Mouse (Mus musculus): Measurements from ENCODE around the gene Trim16.
A peak's percentile ranks its signal among the peaks of the same experiment; 100 is the strongest.

Trim16 gene

DNA sequence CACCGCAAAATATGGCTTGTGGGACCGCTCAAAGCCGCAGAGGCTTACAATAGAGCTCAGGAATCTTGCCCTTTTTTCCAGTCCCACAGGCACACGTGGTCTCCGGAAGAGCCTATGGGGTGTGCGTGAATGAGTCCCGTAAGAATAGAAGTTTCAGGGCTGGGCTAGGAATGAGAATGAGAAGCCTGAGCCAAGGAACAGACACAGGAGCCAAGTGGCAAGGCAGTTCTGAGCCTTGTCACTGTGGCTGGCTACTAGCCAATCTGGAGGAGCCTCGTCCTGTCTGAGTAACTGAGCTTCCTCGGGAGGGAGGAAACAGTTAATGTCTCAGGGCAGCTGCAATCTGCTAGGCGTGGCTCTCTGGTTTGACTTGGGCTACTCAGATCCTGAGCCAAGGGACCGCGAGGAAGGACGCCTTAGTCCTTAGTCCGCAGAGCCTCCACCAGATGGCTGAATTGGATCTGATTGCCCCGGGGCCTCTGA is at the start of gene Trim16:
Trim16 (plus strand) TSS at position 173 of the 483 bp plus-strand sequence.
- DNase-seq (ENCODE audit: low spot score in 2 of 2): peak; percentile 10 to 14

DNA sequence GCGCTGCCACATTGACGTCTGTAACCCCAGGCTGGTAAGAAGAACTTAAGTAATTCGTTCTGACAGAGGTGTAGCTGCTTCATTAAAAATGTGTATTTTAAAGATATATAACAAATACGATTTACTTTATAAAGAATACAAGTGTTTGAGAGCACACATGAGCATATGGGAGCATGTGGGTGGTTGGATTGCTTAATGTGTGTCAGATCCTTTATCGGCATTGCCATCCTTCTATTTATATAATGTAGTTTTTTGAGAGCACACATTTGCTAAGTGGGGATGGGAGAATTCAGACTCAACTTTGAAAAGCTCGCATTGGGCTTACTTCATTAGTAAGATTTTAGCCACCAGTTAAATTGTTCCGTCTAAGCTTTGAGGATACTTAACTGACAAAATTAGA is 43.5 kb upstream of the Trim16 start:
- DNase-seq (ENCODE audit: low spot score in 2 of 2): no peak

DNA sequence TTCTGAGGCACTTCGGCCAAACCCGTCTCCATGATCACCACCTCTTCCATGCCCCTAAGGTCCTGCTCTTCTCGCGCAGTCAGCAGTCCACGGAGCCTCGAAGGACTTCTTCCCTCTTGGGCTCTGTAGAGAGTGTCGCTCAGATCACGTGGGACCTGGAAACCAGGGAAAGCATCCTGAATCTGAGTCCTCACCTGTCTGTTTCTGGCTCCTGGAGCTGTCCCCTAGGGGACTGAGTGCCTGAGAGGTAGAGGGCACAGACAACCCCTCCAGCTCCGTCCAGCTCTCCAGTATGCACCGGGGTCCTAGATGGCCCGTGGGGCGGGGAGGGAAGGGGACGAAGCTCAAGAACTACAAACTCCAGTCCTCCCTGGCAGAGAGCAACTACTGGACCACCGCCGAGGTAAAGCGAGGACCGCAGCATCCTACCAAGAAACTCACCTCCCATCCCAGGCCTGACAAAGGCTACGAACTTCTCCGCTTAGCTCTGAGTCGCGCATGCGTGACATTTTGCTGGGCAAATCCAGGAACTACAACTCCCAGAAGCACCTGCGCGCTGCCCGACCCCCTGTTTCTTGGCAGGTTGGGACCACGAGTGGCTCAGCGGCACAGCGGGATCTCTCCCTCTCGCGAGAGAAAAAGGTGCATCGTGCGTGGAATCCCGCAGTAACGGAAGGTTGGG is 31.0 kb upstream of the Trim16 start, which contains the start of gene Zfp286:
Zfp286 (minus strand) TSS at position 528 of the 682 bp plus-strand sequence.
- peak; percentile 88 for DNase-seq (ENCODE audit: low spot score in 2 of 2)

DNA sequence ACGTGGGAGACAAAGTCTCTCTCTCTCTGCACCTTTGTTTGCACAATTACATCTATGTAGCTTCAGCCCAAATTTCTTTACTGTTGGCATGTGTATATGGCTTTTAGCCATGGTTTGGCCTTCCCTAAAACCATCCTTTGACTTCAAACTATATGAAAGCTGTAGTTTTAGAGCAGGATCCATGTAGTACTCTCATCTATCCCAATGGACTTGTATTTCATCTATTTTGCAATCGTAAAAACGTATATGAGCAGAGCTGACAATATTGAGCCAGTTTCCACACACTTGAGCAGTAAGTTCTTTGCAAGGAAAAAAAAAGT is 30.5 kb upstream of the Trim16 start:
- DNase-seq (ENCODE audit: low spot score in 2 of 2): no peak

DNA sequence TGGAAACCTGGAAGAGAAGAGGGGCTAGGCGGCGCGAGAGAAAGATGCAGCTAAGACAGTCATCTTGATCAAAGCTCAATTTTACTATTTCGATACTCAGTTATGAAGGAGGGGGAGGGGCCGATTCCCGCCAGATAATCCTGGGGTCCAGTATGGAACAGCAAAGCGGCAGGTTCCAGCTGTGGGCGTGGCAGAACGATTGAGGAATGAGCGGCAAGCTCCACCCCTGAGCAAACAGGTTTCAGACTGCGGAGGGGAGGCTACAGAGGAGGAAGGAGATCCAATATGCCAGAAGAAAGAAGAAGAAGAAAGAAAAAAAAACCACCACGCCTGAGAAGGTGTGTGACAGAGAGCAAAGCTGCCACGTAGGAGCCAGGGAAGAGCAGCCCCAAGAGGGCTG is 15.9 kb upstream of the Trim16 start:
- DNase-seq (ENCODE audit: low spot score in 2 of 2): no peak

DNA sequence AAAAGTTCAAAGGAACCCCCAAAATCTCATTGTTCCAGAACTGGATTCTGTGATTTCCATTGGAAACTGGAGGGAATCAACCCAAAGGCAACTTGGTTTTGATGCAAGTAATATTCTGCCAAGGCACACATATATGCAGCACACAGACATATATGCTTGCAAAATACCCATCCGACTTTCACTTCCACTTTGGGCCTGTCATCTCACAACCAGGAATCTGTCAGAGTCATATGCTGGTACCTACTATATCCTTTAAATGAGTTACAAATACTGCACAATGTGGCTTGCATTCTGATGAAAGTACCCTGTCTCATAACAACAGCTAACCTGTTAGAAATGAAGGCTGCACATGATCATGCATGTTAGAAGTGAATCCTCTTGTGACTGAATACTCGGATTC is 12.1 kb upstream of the Trim16 start:
- DNase-seq (ENCODE audit: low spot score in 2 of 2): no peak

DNA sequence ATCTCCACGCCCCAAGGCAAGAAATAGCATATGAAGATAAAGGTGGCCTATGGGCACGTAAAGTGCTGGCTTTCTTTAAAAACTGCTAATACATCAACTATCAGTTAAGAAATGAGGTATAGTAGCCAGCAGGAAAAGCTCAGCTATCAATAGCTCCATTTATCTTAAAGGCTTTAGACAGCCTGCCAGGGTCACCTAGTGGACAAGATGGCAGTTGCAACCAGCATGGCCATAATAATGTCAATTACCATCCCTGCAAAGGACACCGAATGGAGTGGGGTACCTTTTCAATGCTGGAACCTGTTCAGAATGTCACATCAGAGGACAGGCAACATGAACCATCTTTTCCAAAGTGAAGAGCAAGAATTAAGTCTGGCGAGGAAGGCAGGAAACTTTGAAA is 10.8 kb upstream of the Trim16 start:
- no peak for DNase-seq (ENCODE audit: low spot score in 2 of 2)

DNA sequence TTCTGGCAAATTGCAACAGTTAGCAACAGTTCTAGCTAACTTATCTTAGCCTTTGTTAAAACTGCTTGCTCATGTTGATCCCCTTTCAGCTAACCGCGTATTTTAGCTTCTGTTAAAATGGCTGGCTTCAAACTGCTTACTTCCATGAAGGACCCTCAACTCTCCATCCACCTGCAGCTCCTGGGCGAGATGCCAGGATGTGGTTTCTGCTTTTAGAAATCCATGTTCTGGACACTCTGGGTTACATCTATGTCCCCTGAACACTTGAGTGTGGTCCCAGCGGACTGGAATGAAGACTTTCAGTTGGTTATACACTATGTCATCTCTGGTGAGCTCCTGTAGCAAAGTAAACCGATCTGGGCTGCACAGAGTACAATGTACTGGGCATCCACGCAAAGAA is 7.8 kb upstream of the Trim16 start:
- no peak for DNase-seq (ENCODE audit: low spot score in 2 of 2)

DNA sequence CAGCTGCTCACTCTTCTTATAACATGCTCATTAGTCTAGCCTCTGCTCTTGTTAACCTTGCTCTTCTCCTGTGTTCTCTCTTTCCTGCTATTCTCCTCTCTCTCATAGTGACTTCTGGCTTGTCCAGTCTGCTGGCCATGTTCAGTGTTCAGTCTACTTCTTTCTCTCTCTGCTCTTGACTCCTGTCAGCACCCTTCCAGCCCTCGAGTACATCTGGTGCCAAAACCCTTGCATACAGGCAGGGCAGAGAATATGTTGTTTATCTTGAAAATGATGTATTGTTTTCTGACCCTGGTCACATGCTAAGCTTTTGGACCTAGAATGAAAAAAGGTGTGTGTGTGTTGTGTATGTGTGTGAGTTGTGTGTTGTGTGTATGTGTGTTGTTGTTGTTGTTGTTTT is 6.5 kb upstream of the Trim16 start:
- no peak for DNase-seq (ENCODE audit: low spot score in 2 of 2)

DNA sequence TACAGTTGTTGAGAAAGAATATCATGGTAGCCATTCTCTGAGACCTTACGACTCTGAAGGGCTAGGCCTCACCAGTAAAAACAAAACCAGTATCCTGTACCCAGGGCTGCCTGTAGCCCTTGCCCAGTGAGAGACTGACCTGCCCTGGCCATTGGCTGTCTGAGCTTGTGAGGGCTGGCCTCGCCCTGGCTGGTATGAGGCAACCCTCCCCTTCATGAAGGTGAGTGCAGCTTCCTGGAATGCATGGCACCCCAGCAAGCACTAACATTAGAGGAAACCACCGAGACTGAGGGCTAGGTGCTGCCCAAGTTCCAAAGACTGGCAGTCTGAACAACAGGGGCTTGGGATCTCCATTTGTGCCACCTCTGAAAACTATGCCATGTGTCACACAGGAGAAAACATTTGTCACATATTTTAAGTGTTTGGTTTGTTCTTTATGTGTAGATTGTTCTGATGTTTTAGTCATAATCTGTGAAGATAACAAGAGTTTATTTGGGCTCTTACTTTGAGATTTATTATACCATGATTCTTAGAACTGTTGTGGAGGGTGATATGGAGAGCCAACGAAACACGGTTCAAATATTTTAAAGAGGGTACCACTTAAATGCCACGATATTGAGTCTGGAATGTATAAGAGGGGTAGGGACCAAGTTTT is 5.9 kb upstream of the Trim16 start:
- DNase-seq (ENCODE audit: low spot score in 2 of 2): no peak

DNA sequence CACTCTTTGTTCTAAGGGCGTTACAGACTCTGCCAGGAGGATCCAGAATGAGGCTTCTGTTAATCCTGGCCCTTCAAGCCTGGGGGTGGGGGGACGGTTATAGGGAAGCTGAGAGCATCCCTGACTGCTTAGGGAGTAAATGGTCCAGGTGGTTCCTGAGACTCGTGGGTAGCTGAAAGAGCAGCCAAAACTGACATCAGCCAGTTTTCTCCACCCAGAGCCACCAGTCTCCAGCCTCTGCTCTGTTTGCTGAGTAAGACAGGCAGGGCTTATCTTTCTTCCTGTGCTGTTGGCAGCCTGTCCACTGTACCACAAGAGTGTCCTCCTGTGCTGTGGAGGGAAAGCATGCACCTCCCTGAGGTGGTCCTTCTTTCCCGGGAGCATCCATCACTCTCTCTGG is 5.4 kb upstream of the Trim16 start:
- DNase-seq (ENCODE audit: low spot score in 2 of 2): no peak

DNA sequence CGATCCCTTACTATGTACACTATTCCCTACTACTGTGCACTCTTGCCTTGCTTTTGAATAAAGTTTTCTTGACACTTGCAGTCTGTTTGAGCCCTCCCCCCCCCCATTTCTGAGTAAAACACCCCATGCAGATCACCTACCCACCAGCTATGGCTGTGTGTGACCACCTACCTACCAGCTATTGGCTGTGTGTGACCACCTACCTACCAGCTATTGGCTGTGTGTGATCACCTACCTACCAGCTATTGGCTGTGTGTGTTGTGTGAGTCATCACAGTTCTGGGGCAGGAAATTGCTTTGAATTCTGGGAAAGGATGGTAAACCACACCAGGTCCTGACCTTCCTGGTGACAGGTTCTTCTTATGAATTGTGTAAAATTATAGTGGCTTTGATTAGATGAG is 4.6 kb upstream of the Trim16 start:
- no peak for DNase-seq (ENCODE audit: low spot score in 2 of 2)

DNA sequence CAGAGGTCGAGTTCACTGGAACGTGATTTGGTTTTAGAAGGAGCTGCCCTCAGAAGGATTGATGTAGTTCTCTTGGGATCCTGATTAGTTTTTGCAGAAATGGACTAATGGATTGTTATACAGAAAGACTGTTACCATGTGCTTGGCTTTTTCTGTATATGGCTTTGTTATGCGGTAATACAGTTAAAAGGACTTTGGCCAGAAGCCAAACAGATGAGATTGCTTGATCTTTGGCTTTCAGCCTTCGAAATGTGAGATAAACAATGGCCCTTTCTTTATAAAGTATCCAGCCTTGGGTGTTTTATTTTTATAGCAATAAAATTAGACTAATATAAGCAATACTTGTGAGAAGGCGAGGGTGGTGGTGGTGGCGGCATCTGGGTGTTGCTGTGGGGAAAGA is 3.4 kb upstream of the Trim16 start:
- no peak for DNase-seq (ENCODE audit: low spot score in 2 of 2)

DNA sequence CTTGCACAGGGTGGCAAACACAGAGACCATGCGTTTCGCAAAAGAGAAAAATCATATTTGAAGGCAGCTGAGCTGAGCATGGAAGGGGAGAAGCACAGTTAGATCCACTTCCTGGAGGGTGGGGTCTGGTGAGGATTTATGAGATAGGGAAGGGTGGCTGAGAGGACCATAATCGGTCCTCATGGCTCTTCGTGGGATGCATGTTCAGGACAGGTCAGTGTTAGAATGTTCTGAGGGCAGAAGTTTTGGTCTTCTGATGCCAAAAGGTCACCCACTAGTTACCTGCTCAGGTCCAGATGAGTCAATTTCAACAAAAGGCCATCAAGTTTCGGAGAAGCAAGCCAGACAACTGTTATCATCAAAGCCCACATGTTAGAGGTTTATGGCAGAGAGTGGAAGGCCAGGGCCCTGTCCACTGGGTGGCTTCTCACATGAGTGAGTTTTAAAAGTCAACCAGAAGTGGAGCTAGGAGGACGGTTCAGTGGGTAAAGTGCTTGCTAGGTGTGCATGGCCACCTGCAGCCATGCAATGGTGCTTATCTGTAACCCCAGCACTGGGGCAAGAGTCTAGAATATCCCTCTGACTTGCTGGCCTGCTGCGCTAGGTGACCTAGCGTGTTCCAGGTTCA is 858 bp upstream of the Trim16 start:
- DNase-seq (ENCODE audit: low spot score in 2 of 2): no peak

DNA sequence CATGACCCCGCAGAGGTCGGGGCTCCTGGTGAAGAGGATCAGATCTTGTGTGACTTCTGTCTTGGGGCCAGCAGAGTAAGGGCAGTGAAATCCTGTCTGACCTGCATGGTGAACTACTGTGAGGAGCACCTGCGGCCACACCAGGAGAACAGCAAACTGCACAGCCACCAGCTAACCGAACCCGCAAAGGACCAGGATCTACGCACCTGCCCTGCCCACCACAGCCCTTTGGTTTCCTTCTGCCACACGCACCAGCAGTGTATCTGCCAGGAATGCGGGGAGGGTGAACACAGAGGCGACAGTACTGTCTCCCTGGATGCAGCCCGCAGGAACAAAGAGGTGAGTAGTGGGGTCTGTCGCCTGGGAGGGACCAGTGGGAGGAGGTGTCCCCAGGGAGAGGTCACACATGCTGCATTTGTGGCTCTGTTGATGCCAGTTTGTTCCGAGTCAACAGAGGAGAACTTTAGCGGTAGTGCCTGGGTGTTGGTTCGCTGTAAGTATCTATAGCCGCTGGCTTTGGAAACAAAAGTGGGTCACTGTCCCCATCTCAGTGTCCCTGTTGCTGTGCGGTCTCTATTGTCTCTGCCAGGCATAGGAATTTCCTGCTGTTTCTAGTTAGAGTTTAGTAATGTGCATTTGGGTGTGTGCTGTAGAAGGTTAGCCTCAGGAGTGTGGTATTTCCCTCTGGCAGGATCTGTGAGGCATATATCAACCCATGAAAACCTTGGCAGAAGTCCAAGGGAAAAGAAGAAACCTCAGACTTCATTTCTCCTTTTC is 818 bp downstream of the Trim16 start:
- no peak for DNase-seq (ENCODE audit: low spot score in 2 of 2)

DNA sequence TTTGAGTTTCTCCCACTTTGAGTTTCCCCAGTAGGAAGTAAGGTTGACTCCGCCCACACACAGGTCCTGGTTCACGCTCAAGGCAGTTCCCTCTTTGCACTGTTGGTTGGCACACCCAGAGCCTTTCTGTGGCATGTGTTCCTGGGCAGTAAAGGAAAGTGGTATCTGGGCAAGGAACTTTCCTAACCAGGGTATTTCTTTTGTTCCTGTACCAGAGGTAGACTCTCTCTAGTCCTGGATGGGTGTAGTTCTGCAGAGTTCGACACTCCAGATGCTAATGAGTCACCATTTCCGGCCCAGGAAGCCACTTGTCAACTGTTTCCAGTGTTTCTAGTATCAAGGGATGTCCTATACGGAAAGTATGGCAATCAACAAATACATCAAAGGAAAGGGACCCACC is 1.9 kb downstream of the Trim16 start:
- no peak for DNase-seq (ENCODE audit: low spot score in 2 of 2)

DNA sequence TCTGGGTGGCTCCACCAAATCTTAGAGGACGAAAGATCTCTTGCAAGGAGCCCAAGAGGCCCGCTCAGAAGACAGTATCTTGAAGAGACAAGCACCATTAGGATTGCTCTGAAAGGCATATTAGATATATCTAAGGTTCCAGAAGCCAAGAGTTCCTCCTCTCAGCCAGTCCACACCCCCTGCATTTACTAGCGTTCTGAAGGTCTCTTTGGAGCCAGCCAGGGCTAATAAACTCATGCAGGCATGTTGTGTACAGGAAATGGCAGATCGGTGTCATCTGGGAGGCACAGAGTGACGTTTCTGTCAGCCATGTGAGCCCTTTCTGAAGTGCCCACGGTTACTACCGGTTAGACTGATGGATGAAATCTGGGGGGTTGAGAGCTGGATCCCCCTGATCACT is 4.2 kb downstream of the Trim16 start:
- DNase-seq (ENCODE audit: low spot score in 2 of 2): no peak

DNA sequence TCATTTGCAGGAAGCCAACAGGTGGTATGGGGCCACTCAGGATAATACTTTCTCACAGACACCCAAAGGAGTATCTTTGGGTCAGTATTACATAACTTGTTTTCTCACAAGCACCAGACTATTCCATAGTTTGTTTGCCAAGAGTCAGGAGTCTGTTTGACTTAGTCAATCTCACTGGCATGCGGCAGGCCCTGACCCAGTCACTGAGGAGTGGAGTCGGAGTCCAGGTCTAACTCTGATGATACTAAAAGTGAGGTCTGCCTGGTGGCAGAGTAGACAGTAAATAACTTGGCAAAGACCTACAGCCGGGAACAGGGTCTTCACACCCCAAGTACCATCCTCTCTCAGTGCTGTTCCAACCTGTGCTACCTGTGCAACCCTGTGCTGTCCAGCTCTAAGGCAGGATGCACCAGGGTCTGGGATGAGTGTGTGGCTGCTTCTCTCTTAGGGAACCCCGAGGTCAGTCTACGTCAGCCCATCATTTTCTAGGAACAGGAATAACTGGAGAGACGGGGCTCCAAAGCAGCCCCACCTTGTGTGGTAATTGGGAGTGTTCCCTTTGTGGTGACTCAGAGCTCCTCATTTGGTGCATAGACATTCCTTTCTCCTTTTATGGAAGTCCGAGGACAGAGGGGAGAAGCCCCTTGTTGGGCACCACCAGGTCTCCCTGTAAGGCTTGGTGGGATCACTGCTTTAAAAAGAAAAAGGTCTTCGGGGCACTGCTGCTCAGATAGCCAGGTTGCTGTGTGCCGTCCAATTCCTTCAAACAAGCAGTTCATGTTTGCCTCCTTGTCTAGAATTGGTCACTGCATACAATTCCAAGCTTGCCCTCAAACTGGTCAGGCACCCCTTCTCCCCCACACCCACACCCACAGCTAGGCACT is 5.4 kb downstream of the Trim16 start:
- no peak for DNase-seq (ENCODE audit: low spot score in 2 of 2)

DNA sequence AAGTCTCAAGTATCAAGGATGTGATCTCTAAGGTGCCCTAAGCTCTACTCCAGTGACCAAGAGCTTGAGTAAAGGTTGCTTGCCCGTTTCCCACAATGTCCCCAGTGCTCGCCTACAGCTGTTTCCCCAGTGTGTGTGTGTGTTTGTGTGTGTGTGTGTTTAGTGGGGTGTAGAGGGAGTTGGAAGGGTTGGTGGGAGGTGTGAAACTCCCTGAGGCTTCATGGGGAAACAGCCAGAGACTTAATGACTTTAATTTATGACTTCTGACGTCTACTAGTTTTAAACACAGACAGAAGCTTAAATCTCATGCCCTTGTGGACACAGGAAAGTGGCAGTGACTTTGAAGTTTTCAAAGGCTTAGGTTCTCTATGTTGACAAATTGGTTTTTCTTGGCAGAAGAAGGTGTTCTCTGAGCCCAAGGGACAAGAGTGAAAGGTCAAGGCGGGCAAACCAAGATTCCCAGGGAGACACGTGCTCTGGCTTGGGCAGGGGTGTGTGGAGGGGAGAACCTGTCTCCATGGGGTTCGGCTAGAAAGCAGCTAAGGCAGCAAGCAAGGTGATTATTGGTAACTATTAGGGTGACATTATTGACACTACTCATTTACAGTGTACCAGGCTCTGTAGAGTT is 6.2 kb downstream of the Trim16 start:
- no peak for DNase-seq (ENCODE audit: low spot score in 2 of 2)

DNA sequence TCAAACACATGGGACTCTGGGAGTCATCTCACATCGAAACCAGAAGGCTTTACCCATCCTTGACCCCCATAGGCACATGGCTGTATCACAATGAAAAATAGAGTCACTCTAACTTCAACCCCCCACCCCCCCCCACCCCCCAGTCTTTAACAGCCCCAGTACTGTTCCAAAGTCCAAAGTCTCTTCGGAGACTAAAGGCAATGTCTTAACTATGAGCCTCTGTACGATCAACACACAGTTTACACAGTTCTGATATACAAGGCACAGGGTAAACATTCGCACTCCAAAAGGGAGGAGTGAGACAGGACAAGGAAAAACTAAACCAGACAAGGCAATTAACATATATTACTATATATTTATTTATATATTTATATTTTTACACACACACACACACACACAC is 7.1 kb downstream of the Trim16 start:
- DNase-seq (ENCODE audit: low spot score in 2 of 2): no peak

DNA sequence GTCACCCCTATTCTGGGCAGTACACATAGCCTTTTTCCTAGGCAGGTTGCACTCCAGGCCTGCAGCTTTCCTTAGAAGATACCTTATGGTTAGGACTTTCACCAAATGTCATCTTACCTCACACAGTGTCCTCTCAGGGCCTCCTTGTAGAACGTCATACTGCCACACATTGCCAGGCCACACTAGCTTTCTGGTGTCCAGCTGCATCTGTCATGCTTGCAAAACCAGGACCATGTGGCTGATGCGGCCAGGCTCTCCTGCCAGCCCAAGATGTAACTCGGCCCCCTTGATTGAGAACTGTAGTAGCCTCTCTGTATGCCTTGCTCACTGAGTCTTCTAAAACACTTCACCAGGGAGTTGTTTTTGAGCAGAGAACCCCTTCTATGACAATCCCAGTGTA is 7.9 kb downstream of the Trim16 start:
- no peak for DNase-seq (ENCODE audit: low spot score in 2 of 2)
